Mouse (Mus musculus) urinary bladder, postnatal 10 days (tissue): Measurements from ENCODE around the gene Mpz.

Experiments used
- DNase-seq: peaks from one replicate; pipeline ENCODE4 v3.0.0; 2022; ENCODE audit warnings: low spot score

Gene Mpz

GRCm38 (mm10) chr1:171149974-171150760 lies at the start of gene Mpz, which contains the start of gene Sdhc:
TSS of gene Mpz (plus strand) at chr1:171150711.
TSS of gene Sdhc (minus strand) at chr1:171150603.
- peak; percentile 78 for DNase-seq

- no peak for DNase-seq
Observed at GRCm38 (mm10) chr1:171101033-171101432, 49.5 kb upstream of the Mpz start.

GRCm38 (mm10) chr1:171101733-171102546 lies 48.6 kb upstream of the Mpz start:
- peak; percentile 67 for DNase-seq

GRCm38 (mm10) chr1:171102547-171103177 lies 47.8 kb upstream of the Mpz start:
- peak; percentile 47 for DNase-seq

GRCm38 (mm10) chr1:171103179-171103840 lies 47.2 kb upstream of the Mpz start:
- no peak for DNase-seq

- DNase-seq: no peak
Observed at GRCm38 (mm10) chr1:171105226-171105625, 45.3 kb upstream of the Mpz start.

GRCm38 (mm10) chr1:171109620-171110019 lies 40.9 kb upstream of the Mpz start:
- no peak for DNase-seq

- DNase-seq: no peak
Observed at GRCm38 (mm10) chr1:171110659-171111019, 39.9 kb upstream of the Mpz start.

GRCm38 (mm10) chr1:171111020-171111780 lies 39.3 kb upstream of the Mpz start:
- peak; percentile 67 for DNase-seq

GRCm38 (mm10) chr1:171111781-171112575 lies 38.5 kb upstream of the Mpz start:
- no peak for DNase-seq

- DNase-seq: no peak
Observed at GRCm38 (mm10) chr1:171112986-171113385, 37.5 kb upstream of the Mpz start.

GRCm38 (mm10) chr1:171113873-171114299 lies 36.6 kb upstream of the Mpz start, which contains the start of gene Cfap126:
TSS of gene Cfap126 (plus strand) at chr1:171113918.
- DNase-seq: peak; percentile 45

- DNase-seq: no peak
Observed at GRCm38 (mm10) chr1:171116280-171116679, 34.2 kb upstream of the Mpz start.

GRCm38 (mm10) chr1:171118269-171118684 lies 32.2 kb upstream of the Mpz start:
- DNase-seq: no peak

GRCm38 (mm10) chr1:171118996-171119395 lies 31.5 kb upstream of the Mpz start:
- DNase-seq: no peak

GRCm38 (mm10) chr1:171119405-171119804 lies 31.1 kb upstream of the Mpz start:
- no peak for DNase-seq

GRCm38 (mm10) chr1:171120893-171121292 lies 29.6 kb upstream of the Mpz start:
- no peak for DNase-seq

GRCm38 (mm10) chr1:171121839-171122238 lies 28.7 kb upstream of the Mpz start:
- DNase-seq: no peak

GRCm38 (mm10) chr1:171122932-171123331 lies 27.6 kb upstream of the Mpz start:
- DNase-seq: no peak

GRCm38 (mm10) chr1:171124398-171124797 lies 26.1 kb upstream of the Mpz start:
- no peak for DNase-seq
